Mouse (Mus musculus): ENCODE results near the gene Vmn1r35. TPM values are rescaled to one million over a fixed set of nuclear protein-coding genes. Genes with fewer than 3 reads are reported as not detected.
"Not testable (repeated sequence)": the region's sequence is repeated elsewhere in the genome, so short reads cannot be mapped to it uniquely, and the experiment has no call there.

Vmn1r35 gene
- polyA plus RNA-seq (2016; fragmentation: Nextera tagmentation; extraction: Ambion mirVana) = not detected in 2 replicates

DNA sequence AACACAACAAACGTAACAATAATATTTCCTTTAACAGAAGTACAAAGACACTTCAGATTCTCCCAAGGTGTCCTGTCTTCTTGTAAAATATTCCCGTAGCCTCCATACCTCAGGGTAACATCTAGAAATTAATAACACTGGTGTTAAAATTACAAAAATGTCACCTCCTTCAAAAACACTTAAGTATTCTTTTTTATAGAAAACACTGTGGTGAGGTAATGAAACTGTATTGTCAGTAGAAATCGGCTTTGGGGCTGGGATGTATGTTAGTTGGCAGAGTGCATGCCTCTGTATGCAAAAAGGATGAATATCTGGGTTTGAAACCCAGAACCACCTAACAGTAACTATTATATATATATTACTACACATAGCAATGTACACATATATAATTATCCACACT is at the start of gene Vmn1r35:
Gene Vmn1r35 (minus strand): TSS at position 101 of the 400 bp plus-strand sequence.
- no peak for DNase-seq (ENCODE audit: extremely low spot score, low spot score)
- WGBS = 91% methylated on average over 3 of the region's 3 CpGs
- Histone ChIP-seq H3K27me3 (ENCODE audit: poor library complexity, severe bottlenecking) (no peaks in the 10 kb centered on the region), H3K27ac (no peak within 1 kb of the TSS), H3K4me1 (no peaks in the 10 kb centered on the region), H3K36me3 (replicated peaks) (no peaks in the 10 kb centered on the region), H3K4me3 (no peak within 1 kb of the TSS), H3K9me3 (no peaks in the 10 kb centered on the region)

- not testable (repeated sequence) for H3K27ac ChIP-seq; DNase-seq (ENCODE audit: extremely low spot score, low spot score); H3K4me3 ChIP-seq; H3K27me3 ChIP-seq (ENCODE audit: poor library complexity, severe bottlenecking); H3K36me3 ChIP-seq (replicated peaks); H3K9me3 ChIP-seq; H3K4me1 ChIP-seq
Observed at GRCm38 (mm10) chr6:66729082-66729481, 43.4 kb upstream of the Vmn1r35 start, which contains the start of gene Vmn1r37. Gene Vmn1r37 (plus strand): TSS chr6:66729382.

- H3K9me3 ChIP-seq; H3K27ac ChIP-seq; H3K36me3 ChIP-seq (replicated peaks); H3K4me1 ChIP-seq; H3K4me3 ChIP-seq; DNase-seq (ENCODE audit: extremely low spot score, low spot score); H3K27me3 ChIP-seq (ENCODE audit: poor library complexity, severe bottlenecking): not testable (repeated sequence)
- 73% methylated on average over 2 of the region's 2 CpGs for WGBS
Observed at GRCm38 (mm10) chr6:66719068-66719467, 33.4 kb upstream of the Vmn1r35 start, which contains the start of gene Vmn1r36. Gene Vmn1r36 (minus strand): TSS chr6:66719168.

DNA sequence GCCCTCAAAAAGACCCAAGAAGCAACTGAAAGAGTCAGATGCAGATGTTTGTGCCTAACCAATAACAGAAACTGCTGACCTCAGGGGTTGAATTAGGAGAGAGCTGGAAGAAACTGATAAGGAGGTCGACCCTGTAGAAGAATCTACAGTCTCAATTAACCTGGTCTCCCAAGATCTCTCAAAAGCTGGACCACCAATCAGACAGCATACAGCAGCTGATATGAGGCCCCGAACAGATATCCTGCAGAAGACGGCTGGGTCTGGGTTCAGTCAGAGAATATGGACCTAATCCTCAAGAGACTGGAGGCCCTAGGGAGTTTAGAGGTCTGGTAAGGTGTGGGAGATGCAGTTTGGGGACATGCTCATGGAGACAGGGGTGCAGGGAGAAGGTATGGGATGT is 28.1 kb upstream of the Vmn1r35 start:
- Histone ChIP-seq H3K9me3 (no peaks in the 10 kb centered on the region), H3K27ac (no peak overlapping the region), H3K4me1 (no peaks in the 10 kb centered on the region), H3K27me3 (ENCODE audit: poor library complexity, severe bottlenecking) (no peaks in the 10 kb centered on the region), H3K4me3 (no peak overlapping the region), H3K36me3 (replicated peaks) (no peaks in the 10 kb centered on the region)
- no peak for DNase-seq (ENCODE audit: extremely low spot score, low spot score)
- WGBS = 81% methylated on average over 3 of the region's 3 CpGs

- no peak for DNase-seq (ENCODE audit: extremely low spot score, low spot score)
Observed at GRCm38 (mm10) chr6:66708901-66709300, 23.2 kb upstream of the Vmn1r35 start.

GRCm38 (mm10) chr6:66643779-66644178 is 41.9 kb downstream of the Vmn1r35 start, which contains the start of gene Vmn1r34:
Gene Vmn1r34 (minus strand): TSS chr6:66643879.
- Histone ChIP-seq H3K36me3 (replicated peaks) (no peaks in the 10 kb centered on the region), H3K4me3 (no peak within 1 kb of the TSS), H3K4me1 (no peaks in the 10 kb centered on the region), H3K27me3 (ENCODE audit: poor library complexity, severe bottlenecking) (no peaks in the 10 kb centered on the region), H3K9me3 (no peaks in the 10 kb centered on the region), H3K27ac (no peak within 1 kb of the TSS)
- 93% methylated on average over 1 of the region's 1 CpGs for WGBS
- no peak for DNase-seq (ENCODE audit: extremely low spot score, low spot score)

More at GRCm38 (mm10) chr6:66708901-66709300, 23.2 kb upstream of the Vmn1r35 start:
- Histone ChIP-seq H3K4me1 (no peaks in the 10 kb centered on the region), H3K9me3 (no peaks in the 10 kb centered on the region), H3K36me3 (replicated peaks) (no peaks in the 10 kb centered on the region), H3K4me3 (no peak overlapping the region), H3K27me3 (ENCODE audit: poor library complexity, severe bottlenecking) (no peaks in the 10 kb centered on the region), H3K27ac (no peak overlapping the region)

Other genes with a start within 250 kb of the Vmn1r35 start
- 168 and 170 TPM in 2 replicates for gene Mad2l1, start 150.5 kb downstream of the Vmn1r35 start, polyA plus RNA-seq (2016; fragmentation: Nextera tagmentation; extraction: Ambion mirVana)
- gene Vmn1r32, start 125.8 kb downstream of the Vmn1r35 start, polyA plus RNA-seq (2016; fragmentation: Nextera tagmentation; extraction: Ambion mirVana) = 0.07 and 0.10 TPM in 2 replicates
- gene Vmn1r33, start 67.6 kb downstream of the Vmn1r35 start, polyA plus RNA-seq (2016; fragmentation: Nextera tagmentation; extraction: Ambion mirVana) = not detected in 2 replicates
- not detected in 2 replicates for gene Vmn1r34, start 42.0 kb downstream of the Vmn1r35 start, polyA plus RNA-seq (2016; fragmentation: Nextera tagmentation; extraction: Ambion mirVana)
- not detected in 2 replicates for gene Vmn1r36, start 33.3 kb upstream of the Vmn1r35 start, polyA plus RNA-seq (2016; fragmentation: Nextera tagmentation; extraction: Ambion mirVana)
- gene Vmn1r37, start 43.5 kb upstream of the Vmn1r35 start, polyA plus RNA-seq (2016; fragmentation: Nextera tagmentation; extraction: Ambion mirVana) = not detected in 2 replicates
- not detected in 2 replicates for gene Vmn1r38, start 96.7 kb upstream of the Vmn1r35 start, polyA plus RNA-seq (2016; fragmentation: Nextera tagmentation; extraction: Ambion mirVana)
- not detected in 2 replicates for gene Vmn1r39, start 124.7 kb upstream of the Vmn1r35 start, polyA plus RNA-seq (2016; fragmentation: Nextera tagmentation; extraction: Ambion mirVana)
- 50.3 and 51.2 TPM in 2 replicates for gene Gng12, start 210.5 kb upstream of the Vmn1r35 start, polyA plus RNA-seq (2016; fragmentation: Nextera tagmentation; extraction: Ambion mirVana)

Data from forebrain, embryonic 10.5 days (tissue).